Mouse (Mus musculus): ENCODE measurements around the gene Stra6l. TPM values are rescaled to one million over a fixed set of nuclear protein-coding genes. Genes with fewer than 3 reads are reported as not detected.

The Stra6l gene
- polyA plus RNA-seq (2012; rRNA removed): 4.8 and 6.6 TPM in 2 replicates

GRCm38 (mm10) chr4:45848109-45848824, at the start of gene Stra6l:
Stra6l (plus strand) TSS chr4:45848664.
- TF ChIP-seq CTCF (IDR thresholded peaks at IDR 0.05; ENCODE audit: extremely low read depth, insufficient read depth, insufficient read length, insufficient replicate concordance): no peak
- no peak for TF ChIP-seq POLR2A (IDR thresholded peaks at IDR 0.05; ENCODE audit: low read depth, low read length)
- DNase-seq (ENCODE audit: low read depth in 1 of 2, low spot score in 2 of 2): no peak
- Histone ChIP-seq H3K36me3 (ENCODE audit: control insufficient read depth, insufficient read depth, low read length) (no peaks in the 10 kb centered on the region), H3K4me1 (ENCODE audit: control insufficient read depth, insufficient read depth, insufficient read length) (no peaks in the 10 kb centered on the region), H3K4me3 (ENCODE audit: extremely low read depth, insufficient read depth, insufficient read length) (no peak within 1 kb of the TSS), H3K27me3 (ENCODE audit: control insufficient read depth, insufficient read depth, low read length) (no peaks in the 10 kb centered on the region), H3K27ac (ENCODE audit: insufficient read depth, low read length) (no peak within 1 kb of the TSS)
- 37% methylated on average over 10 of the region's 10 CpGs for WGBS

- Histone ChIP-seq H3K36me3 (ENCODE audit: control insufficient read depth, insufficient read depth, low read length) (peaks cover 7% of the 10 kb centered on the region), H3K27ac (ENCODE audit: insufficient read depth, low read length) (no peak within 1 kb of the TSS), H3K27me3 (ENCODE audit: control insufficient read depth, insufficient read depth, low read length) (no peaks in the 10 kb centered on the region), H3K4me1 (ENCODE audit: control insufficient read depth, insufficient read depth, insufficient read length) (peaks cover 6% of the 10 kb centered on the region; the same call in 1 of the 2 replicates), H3K4me3 (ENCODE audit: extremely low read depth, insufficient read depth, insufficient read length) (peak within 1 kb of the TSS; percentile 91)
- DNase-seq (ENCODE audit: low read depth in 1 of 2, low spot score in 2 of 2): peak in 1 of 2 experiments; percentile 77
- TF ChIP-seq POLR2A (IDR thresholded peaks at IDR 0.05; ENCODE audit: low read depth, low read length): no peak
- TF ChIP-seq CTCF (IDR thresholded peaks at IDR 0.05; ENCODE audit: extremely low read depth, insufficient read depth, insufficient read length, insufficient replicate concordance): no peak
- WGBS: under 1% methylated on average over 26 of the region's 26 CpGs
Measured at GRCm38 (mm10) chr4:45798964-45799363, 49.5 kb upstream of the Stra6l start, which contains the start of gene Aldh1b1. Aldh1b1 (plus strand) TSS chr4:45799022.

GRCm38 (mm10) chr4:45799956-45800537, 48.4 kb upstream of the Stra6l start:
- no peaks in the 10 kb centered on the region for H3K27me3 ChIP-seq (ENCODE audit: control insufficient read depth, insufficient read depth, low read length)

DNA sequence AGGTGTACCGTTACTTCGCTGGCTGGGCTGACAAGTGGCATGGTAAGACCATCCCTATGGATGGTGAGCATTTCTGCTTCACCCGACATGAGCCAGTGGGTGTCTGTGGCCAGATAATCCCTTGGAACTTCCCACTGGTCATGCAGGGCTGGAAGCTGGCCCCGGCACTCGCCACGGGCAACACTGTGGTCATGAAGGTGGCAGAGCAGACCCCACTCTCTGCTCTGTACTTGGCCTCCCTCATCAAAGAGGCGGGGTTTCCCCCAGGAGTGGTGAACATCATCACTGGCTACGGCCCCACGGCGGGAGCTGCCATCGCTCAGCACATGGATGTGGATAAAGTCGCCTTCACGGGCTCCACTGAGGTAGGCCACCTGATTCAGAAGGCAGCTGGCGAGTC, 45.6 kb upstream of the Stra6l start:
- 92% methylated on average over 14 of the region's 14 CpGs for WGBS
- TF ChIP-seq POLR2A (IDR thresholded peaks at IDR 0.05; ENCODE audit: low read depth, low read length) (no peak), CTCF (IDR thresholded peaks at IDR 0.05; ENCODE audit: extremely low read depth, insufficient read depth, insufficient read length, insufficient replicate concordance) (no peak)
- H3K27me3 ChIP-seq (ENCODE audit: control insufficient read depth, insufficient read depth, low read length): no peaks in the 10 kb centered on the region
- H3K4me3 ChIP-seq (ENCODE audit: extremely low read depth, insufficient read depth, insufficient read length): no peak overlapping the region
- H3K27ac ChIP-seq (ENCODE audit: insufficient read depth, low read length): no peak overlapping the region
- H3K36me3 ChIP-seq (ENCODE audit: control insufficient read depth, insufficient read depth, low read length): peaks cover 7% of the 10 kb centered on the region
- H3K4me1 ChIP-seq (ENCODE audit: control insufficient read depth, insufficient read depth, insufficient read length): peaks cover 6% of the 10 kb centered on the region; the same call in 1 of the 2 replicates
- DNase-seq (ENCODE audit: low read depth in 1 of 2, low spot score in 2 of 2): no peak

More at GRCm38 (mm10) chr4:45799956-45800537, 48.4 kb upstream of the Stra6l start:
- Histone ChIP-seq H3K27ac (ENCODE audit: insufficient read depth, low read length) (no peak overlapping the region), H3K4me3 (ENCODE audit: extremely low read depth, insufficient read depth, insufficient read length) (no peak overlapping the region), H3K36me3 (ENCODE audit: control insufficient read depth, insufficient read depth, low read length) (peaks cover 7% of the 10 kb centered on the region), H3K4me1 (ENCODE audit: control insufficient read depth, insufficient read depth, insufficient read length) (peaks cover 6% of the 10 kb centered on the region; the same call in 1 of the 2 replicates)
- 35% methylated on average over 3 of the region's 3 CpGs for WGBS
- DNase-seq (ENCODE audit: low read depth in 1 of 2, low spot score in 2 of 2): no peak
- TF ChIP-seq POLR2A (IDR thresholded peaks at IDR 0.05; ENCODE audit: low read depth, low read length): no peak
- TF ChIP-seq CTCF (IDR thresholded peaks at IDR 0.05; ENCODE audit: extremely low read depth, insufficient read depth, insufficient read length, insufficient replicate concordance): no peak

GRCm38 (mm10) chr4:45808034-45808433, 40.4 kb upstream of the Stra6l start:
- Histone ChIP-seq H3K36me3 (ENCODE audit: control insufficient read depth, insufficient read depth, low read length) (peaks cover 2% of the 10 kb centered on the region), H3K27me3 (ENCODE audit: control insufficient read depth, insufficient read depth, low read length) (no peaks in the 10 kb centered on the region), H3K4me1 (ENCODE audit: control insufficient read depth, insufficient read depth, insufficient read length) (no peaks in the 10 kb centered on the region), H3K27ac (ENCODE audit: insufficient read depth, low read length) (no peak overlapping the region), H3K4me3 (ENCODE audit: extremely low read depth, insufficient read depth, insufficient read length) (no peak overlapping the region)
- DNase-seq (ENCODE audit: low read depth in 1 of 2, low spot score in 2 of 2): no peak
- WGBS: 69% methylated on average over 7 of the region's 7 CpGs
- TF ChIP-seq POLR2A (IDR thresholded peaks at IDR 0.05; ENCODE audit: low read depth, low read length): no peak
- no peak for TF ChIP-seq CTCF (IDR thresholded peaks at IDR 0.05; ENCODE audit: extremely low read depth, insufficient read depth, insufficient read length, insufficient replicate concordance)

GRCm38 (mm10) chr4:45811250-45811649, 37.2 kb upstream of the Stra6l start:
- no peak for TF ChIP-seq CTCF (IDR thresholded peaks at IDR 0.05; ENCODE audit: extremely low read depth, insufficient read depth, insufficient read length, insufficient replicate concordance)
- TF ChIP-seq POLR2A (IDR thresholded peaks at IDR 0.05; ENCODE audit: low read depth, low read length): no peak
- no peaks in the 10 kb centered on the region for H3K36me3 ChIP-seq (ENCODE audit: control insufficient read depth, insufficient read depth, low read length)
- 69% methylated on average over 8 of the region's 8 CpGs for WGBS

More at GRCm38 (mm10) chr4:45811250-45811649, 37.2 kb upstream of the Stra6l start:
- Histone ChIP-seq H3K27me3 (ENCODE audit: control insufficient read depth, insufficient read depth, low read length) (no peaks in the 10 kb centered on the region), H3K4me3 (ENCODE audit: extremely low read depth, insufficient read depth, insufficient read length) (no peak overlapping the region), H3K27ac (ENCODE audit: insufficient read depth, low read length) (no peak overlapping the region), H3K4me1 (ENCODE audit: control insufficient read depth, insufficient read depth, insufficient read length) (no peaks in the 10 kb centered on the region)
- no peak for DNase-seq (ENCODE audit: low read depth in 1 of 2, low spot score in 2 of 2)
